Mouse (Mus musculus) embryo, embryonic 11.5 days (tissue): ENCODE measurements around the gene Sirt4.

ENCODE experiments used
- DNase-seq: peaks from one replicate; pipeline ENCODE4 v3.0.0-alpha.2; 2012; ENCODE audit warnings: low read depth, low spot score

Sirt4 gene

DNA sequence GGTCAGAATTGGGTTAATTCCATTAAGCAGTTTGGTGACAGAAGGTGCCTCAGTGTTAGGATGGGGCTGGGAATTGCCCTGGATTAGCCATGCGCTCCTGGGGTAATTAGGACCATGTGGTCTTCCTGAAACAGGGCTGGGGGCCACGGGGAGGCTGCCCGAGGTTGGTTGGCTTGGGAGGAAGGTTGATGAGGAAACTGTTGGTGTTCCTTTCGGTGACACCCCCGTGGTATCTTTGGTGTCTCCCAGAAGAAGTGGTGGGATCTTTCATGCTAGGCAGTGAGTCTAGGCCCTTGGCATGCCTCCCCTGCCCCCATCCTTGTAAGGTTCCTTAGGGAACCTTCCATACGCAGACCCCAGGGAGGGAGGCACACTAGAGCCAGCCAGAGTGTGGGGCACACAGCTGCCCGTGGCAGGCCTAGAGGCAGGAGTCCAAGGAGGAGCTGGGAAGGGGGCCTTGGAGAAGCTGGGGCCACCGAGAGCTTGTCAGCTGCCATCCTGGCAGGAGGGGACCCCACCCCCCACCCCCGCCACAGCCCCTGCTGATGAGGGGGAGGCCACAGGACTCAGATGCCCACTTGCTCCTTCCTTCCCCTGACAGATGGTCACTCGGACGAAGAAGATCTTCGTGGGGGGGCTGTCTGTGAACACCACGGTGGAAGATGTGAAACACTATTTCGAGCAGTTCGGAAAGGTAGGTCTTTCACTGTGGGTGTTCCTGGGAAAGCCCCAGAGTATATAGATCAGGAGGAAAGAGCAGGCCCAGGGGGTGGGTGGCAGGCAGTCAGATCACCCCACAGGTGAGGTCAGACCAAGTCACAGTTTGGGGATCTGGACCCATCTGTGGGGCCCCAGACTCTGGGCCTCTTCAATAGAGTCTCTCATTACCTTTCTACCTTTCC is 49.4 kb downstream of the Sirt4 start:
- no peak for DNase-seq

DNA sequence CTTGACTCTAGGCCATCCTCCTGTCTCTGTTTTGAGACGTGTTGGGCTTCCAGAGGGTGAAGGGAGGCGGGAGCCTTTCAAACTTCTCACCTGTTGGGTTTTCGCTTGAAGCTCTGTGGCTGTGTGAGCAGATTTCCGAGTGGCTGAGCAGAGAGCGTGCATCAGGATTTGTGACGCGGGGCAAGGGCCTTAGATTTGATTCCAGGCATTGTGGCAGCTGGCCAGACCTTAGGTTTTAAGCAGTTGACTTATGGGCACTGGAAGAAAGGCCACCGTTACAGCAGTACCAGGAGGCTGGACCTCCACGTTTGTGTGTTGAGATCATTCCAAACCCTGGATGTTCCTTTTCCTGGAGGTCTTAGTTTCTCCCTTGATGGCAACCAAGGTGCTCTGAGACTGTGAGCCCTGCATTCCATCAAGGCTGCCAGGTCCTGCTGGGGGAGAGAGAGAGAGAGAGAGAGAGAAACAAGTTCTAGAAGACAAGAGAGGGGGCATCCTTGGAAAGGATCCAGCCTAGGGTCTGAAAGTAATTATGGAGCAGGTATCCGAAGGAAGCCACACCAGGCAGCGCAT is 50.2 kb downstream of the Sirt4 start:
- DNase-seq = no peak

DNA sequence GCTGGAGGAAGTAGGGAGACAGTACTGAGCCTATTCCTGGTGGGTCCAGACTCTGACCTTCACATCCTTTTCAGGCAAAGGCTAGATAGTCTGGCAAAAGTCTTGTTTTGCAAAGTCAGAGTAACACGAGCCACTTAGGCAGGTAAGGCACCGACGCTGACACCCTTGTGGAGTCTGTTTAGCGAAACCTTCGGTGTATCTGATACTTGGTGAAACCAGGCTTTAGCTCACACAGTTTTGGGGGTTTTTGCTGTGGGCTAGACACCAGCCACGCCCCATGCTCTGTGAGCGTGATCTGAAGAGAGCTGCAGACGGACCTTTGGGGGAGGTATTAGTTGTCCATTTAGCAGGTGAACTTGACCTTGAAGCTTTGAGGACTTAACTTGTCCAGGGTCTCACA is 51.3 kb downstream of the Sirt4 start:
- DNase-seq = no peak

GRCm38 (mm10) chr5:115432395-115432794 is 52.1 kb downstream of the Sirt4 start:
- DNase-seq = no peak

GRCm38 (mm10) chr5:115431898-115432259 is 52.6 kb downstream of the Sirt4 start:
- DNase-seq = no peak

DNA sequence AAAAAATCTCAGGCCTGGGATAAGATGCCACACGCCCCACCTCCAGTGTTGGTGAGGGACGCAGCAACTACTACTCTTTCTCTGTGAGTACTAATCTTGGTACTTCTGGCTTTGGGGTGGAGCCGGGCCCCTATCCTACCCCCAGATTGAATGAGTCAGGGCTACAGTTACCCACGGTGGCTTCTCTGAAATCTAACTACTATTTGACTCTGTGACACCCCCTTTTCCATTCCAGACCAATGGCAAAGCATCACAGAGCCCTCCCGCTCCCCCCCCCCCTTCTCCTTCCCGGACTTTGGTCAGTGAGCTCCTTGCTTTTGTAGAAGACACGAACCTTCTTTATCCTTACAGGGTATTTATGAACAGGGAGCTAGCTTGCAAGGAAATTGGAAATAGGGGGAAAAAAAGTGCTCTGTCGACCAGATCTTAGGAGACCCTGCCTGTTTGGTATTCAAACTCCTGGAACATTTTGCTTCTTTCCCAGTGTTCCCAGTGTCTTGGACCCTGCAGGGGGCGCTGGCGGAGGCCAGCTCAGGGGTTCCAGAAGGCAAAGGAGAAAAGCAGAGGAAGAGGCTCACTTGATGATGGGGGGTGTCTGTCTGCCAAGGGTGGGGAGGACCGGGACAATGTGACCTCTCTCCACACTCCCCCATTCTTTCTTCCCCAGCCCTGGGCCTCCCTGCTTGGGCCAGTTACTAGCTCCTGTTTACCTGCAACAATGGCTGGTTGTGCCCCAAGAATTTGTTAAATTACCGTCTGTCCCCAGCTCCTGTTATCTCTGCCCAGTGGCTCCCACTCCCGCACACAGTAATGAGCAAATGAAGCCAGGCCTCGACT is 53.2 kb downstream of the Sirt4 start:
- DNase-seq = no peak

DNA sequence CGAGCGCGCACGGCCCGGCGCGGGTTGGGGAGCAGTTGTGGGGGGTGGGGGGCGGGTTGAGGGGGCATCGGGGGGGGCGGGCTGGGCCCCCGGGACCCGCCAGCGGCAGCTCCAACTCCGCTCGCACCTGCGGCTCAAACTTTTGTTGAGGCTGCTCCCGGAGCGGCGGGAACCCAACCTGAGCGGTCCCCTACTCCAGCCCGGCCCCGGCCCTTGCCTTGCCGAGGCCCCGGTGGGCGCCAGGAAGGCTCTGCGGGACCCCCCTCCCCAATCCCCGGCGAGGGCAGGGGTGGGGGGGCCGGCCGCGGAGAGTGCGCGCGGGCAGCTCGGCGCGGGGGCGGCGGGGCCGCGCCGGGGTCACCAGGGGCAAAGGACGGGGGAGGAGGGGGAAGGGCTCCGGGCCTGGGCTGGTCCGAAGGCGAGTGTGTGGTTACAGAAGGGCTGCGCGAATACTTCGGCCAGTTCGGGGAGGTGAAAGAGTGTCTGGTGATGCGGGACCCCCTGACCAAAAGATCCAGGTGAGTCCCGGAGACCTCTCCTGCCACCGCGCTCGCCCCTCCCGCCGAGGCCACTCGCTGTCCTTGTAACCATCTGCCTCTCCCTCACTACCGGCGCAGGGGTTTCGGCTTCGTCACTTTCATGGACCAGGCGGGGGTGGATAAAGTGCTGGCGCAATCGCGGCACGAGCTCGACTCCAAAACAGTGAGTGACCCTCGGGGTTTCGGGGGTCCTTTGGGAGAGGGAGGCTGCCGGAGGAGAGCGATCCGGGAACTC is 54.2 kb downstream of the Sirt4 start:
- no peak for DNase-seq

DNA sequence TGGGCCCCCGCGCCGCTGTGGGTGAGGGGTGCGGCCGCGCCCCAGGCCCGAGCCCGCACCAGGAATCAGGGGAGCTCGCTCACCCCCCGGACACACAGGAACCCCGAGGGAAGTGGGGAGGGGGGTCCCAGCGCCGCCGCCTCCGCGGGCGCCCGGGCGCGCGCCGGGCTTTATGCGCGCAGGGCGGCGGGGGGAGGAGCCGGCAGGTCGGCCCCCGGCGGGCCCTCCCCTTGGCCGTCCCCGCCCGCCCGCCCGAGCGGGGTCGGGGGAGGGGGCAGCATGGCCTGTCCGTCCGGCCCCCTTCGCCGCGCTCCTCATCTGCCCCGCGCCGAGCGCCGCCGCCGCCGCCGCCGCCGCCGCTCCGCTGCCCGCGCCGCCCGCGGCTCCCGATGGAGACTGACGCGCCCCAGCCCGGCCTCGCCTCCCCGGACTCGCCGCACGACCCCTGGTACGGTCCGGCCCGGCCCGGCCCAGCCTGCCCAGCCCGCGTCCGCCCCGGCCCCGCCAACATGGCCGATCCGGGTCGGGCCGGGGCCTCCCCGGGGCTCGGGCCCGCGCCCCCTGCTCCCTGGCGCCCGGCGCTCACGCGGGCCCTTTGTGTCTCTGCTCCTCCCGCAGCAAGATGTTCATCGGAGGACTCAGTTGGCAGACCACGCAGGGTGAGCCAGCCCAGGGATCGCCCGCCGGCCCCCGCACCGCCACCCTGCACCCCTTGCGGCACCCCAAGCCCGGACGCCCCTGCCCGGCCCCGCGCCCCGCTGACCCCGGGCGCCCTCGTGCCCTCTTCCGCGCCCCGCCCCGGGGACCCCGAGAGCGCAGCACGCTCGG is 55.0 kb downstream of the Sirt4 start, which contains the start of gene Msi1:
TSS of gene Msi1 (plus strand) at position 241 of the 828 bp plus-strand sequence.
- no peak for DNase-seq

DNA sequence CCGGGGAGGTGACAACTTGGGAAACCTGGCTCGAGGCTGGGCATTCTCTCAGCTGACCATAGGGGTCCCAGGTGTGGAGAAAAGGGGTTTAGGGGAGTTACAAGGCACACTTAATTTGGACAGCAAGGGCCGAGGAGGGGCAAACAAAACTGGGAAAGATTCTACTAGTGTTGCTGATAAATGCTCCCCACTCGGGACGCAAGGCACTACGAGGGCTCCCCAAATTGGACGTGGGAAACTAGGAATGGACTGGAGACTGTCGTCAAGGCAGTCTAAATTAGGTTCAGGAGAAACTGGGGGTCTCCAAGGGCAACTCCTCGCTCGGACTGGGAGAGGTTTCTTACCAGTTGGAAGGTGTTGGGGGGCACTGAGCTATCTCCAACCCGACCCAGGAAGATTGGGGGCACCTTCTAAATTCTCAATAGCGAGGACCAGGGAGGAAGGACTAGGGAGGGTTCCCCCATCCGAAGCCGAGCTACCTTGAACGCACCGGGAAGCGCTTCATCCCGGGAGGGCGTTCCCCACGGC is 55.6 kb downstream of the Sirt4 start:
- DNase-seq = no peak
